Comparison of ENCODE assay signal across 8 mouse cellular contexts in genomic region chr13:71104419-71105228, GRCm38 (mm10).
DNase-seq lines count a peak whose midpoint lies in the region; ATAC-seq lines count a peak whose summit lies in the region.

No protein-coding gene starts in this region.

- H3K27ac ChIP-seq in heart, embryonic 13.5 days (replicated peaks), result no peak overlapping the region
- H3K27ac ChIP-seq in forebrain, embryonic 14.5 days (ENCODE audit: low read depth, low read length), result no peak overlapping the region
- H3K27ac ChIP-seq in midbrain, embryonic 12.5 days (replicated peaks), result 0 out of 2 replicates have a peak overlapping the region, but pooled peaks have one; percentile 20

- WGBS in heart, embryonic 13.5 days, result 37% methylated on average over 22 of the region's 22 CpGs
- WGBS in forebrain, embryonic 14.5 days, result 33% methylated on average over 22 of the region's 22 CpGs
- WGBS in midbrain, embryonic 12.5 days, result 21% methylated on average over 22 of the region's 22 CpGs

- H3K4me2 ChIP-seq in heart, embryonic 13.5 days, result peak overlapping the region; percentile 67
- H3K4me2 ChIP-seq in forebrain, embryonic 14.5 days (ENCODE audit: low read length), result peak overlapping the region; percentile 45
- peak overlapping the region; percentile 51 for H3K4me2 ChIP-seq in midbrain, embryonic 12.5 days (replicated peaks)

- H3K9me3 ChIP-seq in heart, embryonic 13.5 days, result no peaks in the 10 kb centered on the region
- H3K9me3 ChIP-seq in forebrain, embryonic 14.5 days (replicated peaks; ENCODE audit: control insufficient read depth, low read length), result no peaks in the 10 kb centered on the region
- H3K9me3 ChIP-seq in midbrain, embryonic 12.5 days, result no peaks in the 10 kb centered on the region

- peak overlapping the region; percentile 42 for H3K4me3 ChIP-seq in heart, embryonic 13.5 days
- H3K4me3 ChIP-seq in forebrain, embryonic 14.5 days (ENCODE audit: low read depth, low read length), result peak overlapping the region; percentile 17
- peak overlapping the region; percentile 31 for H3K4me3 ChIP-seq in midbrain, embryonic 12.5 days

- no peak for ATAC-seq in heart, embryonic 13.5 days (ENCODE audit: extremely low read depth, insufficient number of reproducible peaks, low FRiP score, low TSS enrichment)
- peak; percentile 25; the same call in 1 of the 2 replicates for ATAC-seq in forebrain, embryonic 14.5 days
- no peak for ATAC-seq in midbrain, embryonic 12.5 days (ENCODE audit: low FRiP score, low read depth)

- no peak for DNase-seq in heart, postnatal 4 days
- DNase-seq in Muller cell, postnatal 12 days (ENCODE audit: inconsistent ontology term), result peak; percentile 38
- peak; percentile 2 for DNase-seq in forebrain, embryonic 14.5 days (ENCODE audit: low spot score)
- no peak for DNase-seq in right cerebral cortex, postnatal 4 days
- no peak for DNase-seq in kidney, adult 8-10 months
- no peak for DNase-seq in thymus, postnatal 0 days (ENCODE audit: low spot score)

- H3K36me3 ChIP-seq in heart, embryonic 13.5 days, result no peaks in the 10 kb centered on the region
- H3K36me3 ChIP-seq in forebrain, embryonic 14.5 days (ENCODE audit: control insufficient read depth, insufficient read depth, low read length), result no peaks in the 10 kb centered on the region
- no peaks in the 10 kb centered on the region for H3K36me3 ChIP-seq in midbrain, embryonic 12.5 days

- H3K4me1 ChIP-seq in heart, embryonic 13.5 days, result no peaks in the 10 kb centered on the region
- no peaks in the 10 kb centered on the region; the same call in 1 of the 2 replicates for H3K4me1 ChIP-seq in forebrain, embryonic 14.5 days (ENCODE audit: control insufficient read depth, insufficient read depth, low read length)
- H3K4me1 ChIP-seq in midbrain, embryonic 12.5 days, result peaks cover 5% of the 10 kb centered on the region; the same call in 1 of the 2 replicates

- peak overlapping the region; percentile 64 for H3K9ac ChIP-seq in heart, embryonic 13.5 days
- peak overlapping the region; percentile 46 for H3K9ac ChIP-seq in forebrain, embryonic 14.5 days (ENCODE audit: low read length)
- H3K9ac ChIP-seq in midbrain, embryonic 12.5 days (replicated peaks), result peak overlapping the region; percentile 44; the same call in 1 of the 2 replicates

- peaks cover 9% of the 10 kb centered on the region; the same call in 1 of the 2 replicates for H3K27me3 ChIP-seq in heart, embryonic 13.5 days (replicated peaks)
- H3K27me3 ChIP-seq in forebrain, embryonic 14.5 days (replicated peaks; ENCODE audit: control insufficient read depth, insufficient read depth, low read length), result peaks cover 2% of the 10 kb centered on the region; the same call in 1 of the 2 replicates
- peaks cover 42% of the 10 kb centered on the region for H3K27me3 ChIP-seq in midbrain, embryonic 12.5 days

Comparison
In these comparisons a context has a peak if more than half of its experiments do, and no peak if none do; other contexts are left out.
1. DNase-seq: peak in Muller cell, postnatal 12 days (single experiment) and forebrain, embryonic 14.5 days (single experiment); none in heart, postnatal 4 days (single experiment), right cerebral cortex, postnatal 4 days (single experiment), kidney, adult 8-10 months (0 of 2) and thymus, postnatal 0 days (single experiment).
2. Peak in every context shown above with its lines, with median percentiles within 50 percentile points of each other: H3K4me2 ChIP-seq, H3K4me3 ChIP-seq and H3K9ac ChIP-seq.